Mouse (Mus musculus): Measurements from ENCODE around the gene Fkbp5. TPM values are rescaled to one million over a fixed set of nuclear protein-coding genes. Genes with fewer than 3 reads are reported as not detected.
"Not testable (repeated sequence)": the region's sequence is repeated elsewhere in the genome, so short reads cannot be mapped to it uniquely, and the experiment has no call there.

The Fkbp5 gene
- total RNA-seq, 4 experiments from 2014 or later = 77.9 to 150 (median 98.7) TPM

DNA sequence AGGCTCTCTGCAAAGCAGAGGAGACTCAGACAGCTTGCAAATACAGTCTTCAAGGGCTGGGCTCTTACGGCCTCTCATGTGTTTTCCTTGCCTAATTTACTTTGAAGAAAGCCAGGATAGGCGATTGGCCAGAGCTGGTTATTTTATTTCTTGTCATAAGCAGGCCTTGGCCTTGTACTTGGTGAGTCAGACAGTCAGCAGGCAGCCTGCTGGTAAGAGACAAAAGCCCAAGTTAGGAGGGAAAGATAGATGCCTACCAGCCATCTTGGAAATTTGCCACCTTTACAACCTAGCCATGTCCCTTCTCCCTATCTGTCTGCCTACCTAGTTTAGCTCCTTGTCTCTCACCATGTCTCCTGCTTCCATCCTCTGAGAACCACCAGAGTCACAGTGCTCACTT, 146.0 kb downstream of the Fkbp5 start:
- peak; percentile 74 for DNase-seq

DNA sequence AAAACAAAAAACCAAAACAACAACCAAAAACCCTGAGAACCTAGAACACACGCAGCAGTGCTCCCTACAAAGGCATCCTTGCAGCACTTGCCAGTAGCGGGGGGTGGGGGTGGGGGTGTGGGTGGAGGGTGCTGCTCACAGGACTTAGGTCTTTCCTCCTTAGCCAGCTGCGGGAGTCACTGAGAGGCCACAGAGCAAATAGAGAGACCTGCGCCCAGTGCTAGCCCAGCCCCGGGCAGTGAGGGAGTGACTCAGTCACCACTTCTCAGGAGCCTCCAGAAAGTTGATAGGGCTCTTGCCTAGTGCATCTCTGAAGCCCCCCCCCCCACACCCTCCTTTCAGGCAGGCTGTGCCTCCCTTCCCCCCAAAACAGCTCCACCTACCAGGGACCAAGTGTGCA, 148.3 kb downstream of the Fkbp5 start:
- DNase-seq = no peak

DNA sequence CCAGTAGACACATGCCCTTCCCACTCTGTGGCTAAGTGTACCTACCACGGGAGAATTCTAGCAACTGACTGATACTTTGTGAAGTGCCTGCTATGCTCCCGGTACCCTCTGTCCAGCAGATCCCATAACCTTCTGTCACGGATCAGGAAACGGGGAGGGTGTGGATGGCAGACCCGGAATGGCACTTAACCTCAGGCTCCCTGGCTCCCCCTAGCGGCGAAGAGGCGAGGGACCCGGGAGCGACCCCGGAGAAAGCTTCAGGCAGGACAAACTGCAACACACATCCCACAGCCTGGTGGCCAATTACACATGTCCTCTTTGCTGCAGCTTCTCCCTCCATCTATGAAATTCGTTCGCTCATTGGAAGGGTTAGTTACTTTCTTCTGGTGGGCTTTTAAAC, 148.9 kb downstream of the Fkbp5 start:
- DNase-seq = peak; percentile 54

DNA sequence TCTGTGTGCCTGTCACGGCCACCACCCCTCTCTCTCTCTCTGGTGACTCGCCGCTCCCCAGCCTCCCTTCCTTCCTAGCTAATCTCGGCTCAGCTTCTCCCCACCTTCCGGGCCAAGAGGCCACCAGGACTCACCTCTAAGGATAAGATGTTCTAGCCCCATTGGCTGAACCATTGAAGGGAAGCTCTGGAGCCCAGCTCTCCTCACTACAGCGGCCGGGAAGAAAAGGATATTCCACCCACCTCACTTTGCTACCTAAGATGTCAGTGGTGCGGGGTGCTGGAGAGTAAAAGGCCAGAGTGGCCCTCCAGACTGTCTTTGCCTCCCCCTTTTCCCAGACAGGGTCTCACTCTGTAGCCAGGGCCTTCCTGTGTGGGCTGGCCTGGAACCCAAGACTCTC, 152.2 kb downstream of the Fkbp5 start, which contains the start of gene Tulp1:
Gene Tulp1, minus strand, starts transcription at position 101 of the 400 bp plus-strand sequence.
- DNase-seq = no peak

DNA sequence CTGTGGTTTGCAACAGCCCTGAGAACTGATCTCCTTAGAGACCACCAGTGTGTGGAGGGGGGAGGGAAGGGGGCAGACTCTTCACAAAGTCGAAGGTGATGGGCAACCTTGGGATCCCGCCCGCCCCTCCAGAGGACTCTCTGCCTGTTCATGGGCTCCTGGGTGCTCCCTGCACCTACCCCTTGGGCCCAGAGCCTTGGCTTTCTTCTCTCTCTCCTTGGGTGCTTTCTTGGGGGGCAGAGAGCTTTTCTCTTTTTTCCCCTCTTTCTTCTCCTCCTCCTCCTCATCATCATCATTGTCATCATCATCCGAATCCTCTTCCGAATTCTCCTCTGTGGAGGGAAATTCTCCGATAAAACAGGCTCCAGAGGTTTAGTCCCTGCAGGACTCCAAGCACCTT, 153.8 kb downstream of the Fkbp5 start:
- no peak for DNase-seq

DNA sequence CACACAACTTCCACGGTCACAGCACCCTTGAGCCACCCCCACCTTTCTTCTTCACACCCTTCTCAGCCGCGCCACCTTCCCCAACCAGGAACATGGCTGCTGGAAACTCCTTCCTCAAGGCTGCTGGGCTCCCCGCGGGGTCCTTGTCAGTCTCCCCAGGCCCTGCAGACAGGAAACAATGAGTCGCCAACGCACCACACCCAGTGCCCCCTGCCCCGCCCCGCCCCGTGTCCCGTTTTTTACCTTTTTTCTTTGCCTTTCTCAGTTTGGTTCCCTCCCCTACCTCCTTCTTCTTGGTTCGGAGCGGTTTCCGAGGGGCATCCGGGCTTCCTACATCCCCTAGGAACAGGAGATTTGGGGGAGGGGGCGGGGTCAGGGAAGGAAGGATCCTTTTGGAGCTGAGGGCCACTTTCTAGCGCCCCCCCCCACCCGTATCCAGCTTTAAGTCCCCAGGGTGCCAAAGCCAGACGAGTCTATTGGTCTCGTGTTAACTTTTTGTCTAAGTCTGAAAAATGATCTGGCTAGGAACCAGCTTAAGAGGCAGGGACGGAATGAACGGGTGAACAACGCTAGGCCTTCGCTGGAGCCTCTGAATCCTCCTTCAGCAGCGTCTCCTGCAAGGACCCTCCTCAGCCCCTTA, 154.6 kb downstream of the Fkbp5 start:
- no peak for DNase-seq

DNA sequence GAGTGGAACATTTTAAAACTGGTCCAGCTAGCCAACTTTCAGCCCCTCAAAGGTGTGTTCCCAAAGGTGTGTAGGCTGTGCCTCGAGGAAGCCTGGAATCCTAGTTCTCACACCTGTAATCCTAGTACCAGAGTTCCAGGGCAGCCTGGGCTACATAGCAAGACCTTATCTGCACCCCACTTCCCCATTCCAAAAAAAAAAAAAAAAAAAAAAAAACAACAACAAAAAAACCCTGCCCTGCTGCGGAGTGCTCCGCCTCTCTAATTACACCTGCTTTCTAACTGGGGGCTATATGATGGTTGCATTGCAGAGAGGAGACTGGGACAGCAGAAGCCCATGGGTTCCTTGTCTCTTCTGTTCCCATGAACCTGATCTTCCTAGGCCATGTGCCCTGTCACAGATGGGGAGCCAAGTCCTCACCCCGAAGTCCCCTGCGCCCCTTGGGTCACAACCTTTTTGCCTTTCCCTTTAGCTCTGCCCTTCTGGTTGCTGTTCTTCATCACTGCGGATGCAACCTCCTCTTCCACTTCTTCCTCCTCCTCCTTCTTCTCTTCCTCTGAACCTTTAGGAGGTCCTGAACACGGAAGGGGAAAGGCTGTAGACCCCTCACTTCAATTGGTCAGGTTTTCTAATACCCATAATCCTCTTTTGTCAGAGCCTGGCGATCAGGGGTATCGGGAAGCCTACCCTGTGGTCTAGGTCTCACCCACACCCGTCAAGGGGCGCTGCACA, 155.2 kb downstream of the Fkbp5 start:
- no peak for DNase-seq

DNA sequence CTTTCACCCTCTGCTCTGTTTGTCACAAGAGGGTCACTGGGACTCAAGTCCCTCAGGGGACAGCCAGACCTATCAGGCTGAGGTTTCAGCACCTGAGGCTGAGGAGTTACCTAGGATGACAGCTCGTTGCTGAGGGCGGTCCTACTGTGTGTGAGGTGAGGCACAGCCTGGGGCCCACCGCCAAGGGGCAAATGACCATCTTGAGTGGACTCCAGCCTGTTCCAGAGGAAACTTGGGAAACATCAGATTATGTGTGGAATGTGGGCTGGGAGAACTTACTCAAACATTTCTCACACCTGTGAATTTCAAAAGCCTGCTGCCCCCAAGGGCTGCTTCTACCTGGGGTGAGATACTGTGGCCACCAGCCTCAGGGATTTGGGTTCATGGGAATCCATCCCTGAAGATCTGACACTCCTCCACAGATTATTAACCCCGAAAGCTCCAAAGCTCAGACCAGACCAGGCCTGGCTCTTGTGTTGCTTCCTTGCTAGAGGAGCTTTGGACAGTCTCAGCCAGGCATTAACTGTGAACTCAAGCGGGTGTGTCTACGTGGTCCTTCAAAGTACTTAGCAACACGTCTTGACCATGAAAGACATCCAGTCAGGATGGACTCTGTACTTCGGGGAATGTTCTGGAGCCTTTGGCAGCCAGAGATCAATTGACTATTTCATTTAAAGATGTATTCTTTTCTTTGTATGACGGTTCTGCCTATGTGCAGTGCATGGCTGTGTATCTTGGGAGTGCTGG, 156.6 kb downstream of the Fkbp5 start:
- DNase-seq = no peak

DNA sequence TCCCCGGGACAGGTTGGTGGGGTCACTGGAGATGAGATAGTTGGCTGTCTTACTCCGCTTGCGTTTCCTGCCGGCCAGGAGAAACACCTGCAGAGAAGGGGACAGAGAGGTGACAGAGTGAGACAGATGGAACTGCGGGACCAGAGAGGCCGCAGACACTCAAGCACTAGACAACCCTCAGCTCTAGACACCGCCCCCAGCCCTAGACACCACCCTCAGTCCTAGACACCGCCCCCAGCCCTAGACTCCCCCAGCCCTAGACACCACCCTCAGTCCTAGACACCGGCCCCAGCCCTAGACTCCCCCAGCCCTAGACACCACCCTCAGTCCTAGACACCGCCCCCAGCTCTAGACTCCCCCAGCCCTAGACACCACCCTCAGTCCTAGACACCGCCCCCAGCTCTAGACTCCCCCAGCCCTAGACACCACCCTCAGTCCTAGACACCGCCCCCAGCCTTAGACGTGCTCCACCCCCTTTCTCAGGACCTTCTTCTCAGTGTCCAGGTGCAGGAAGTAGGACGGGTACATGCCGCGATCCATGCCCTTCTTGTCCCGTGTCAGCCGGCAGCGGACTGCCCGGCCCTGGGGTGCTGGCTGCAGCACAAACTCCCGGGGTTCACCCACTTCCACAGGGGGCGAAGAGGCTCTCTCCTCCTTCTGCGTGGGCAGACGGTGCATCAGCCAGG, 158.6 kb downstream of the Fkbp5 start:
- DNase-seq = not testable (repeated sequence)

DNA sequence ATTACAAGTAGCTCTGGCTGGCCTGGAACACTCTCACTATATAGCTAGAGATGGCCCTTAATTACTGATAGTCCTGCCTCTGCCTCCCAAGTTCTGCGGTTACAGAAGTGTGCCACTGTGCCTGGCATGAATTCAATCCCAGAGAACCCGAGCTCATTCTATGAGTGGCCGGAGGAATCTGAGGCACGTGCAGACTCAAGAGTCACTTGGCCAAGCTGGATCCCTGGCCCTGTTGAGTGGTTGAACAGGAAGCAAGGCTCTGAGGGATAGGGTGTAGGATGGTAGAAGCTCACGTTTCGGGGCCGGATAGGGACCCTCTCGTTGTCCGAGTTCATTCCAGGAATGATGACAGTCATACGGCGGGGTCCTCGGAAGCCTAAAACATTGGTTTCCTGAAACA, 161.5 kb downstream of the Fkbp5 start:
- DNase-seq = no peak

DNA sequence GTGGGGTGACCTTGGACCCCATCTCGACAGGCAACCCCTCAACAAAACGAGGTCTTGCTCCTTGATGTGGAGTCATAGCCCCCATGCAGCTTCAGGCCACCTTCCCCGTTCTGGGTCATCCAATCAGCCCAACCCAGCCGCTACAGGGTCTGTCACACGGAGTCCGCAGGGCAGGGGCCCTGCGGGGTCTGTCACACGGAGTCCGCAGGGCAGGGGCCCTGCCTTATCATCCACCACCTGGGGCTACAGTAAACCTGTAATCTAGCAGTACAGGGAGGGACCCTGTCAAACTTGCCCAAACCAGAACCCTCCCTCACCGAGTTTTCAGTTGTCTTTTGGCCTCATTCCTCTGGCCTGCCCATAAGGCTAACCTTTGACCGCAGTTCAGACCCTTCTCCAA, 165.3 kb downstream of the Fkbp5 start:
- DNase-seq = no peak

DNA sequence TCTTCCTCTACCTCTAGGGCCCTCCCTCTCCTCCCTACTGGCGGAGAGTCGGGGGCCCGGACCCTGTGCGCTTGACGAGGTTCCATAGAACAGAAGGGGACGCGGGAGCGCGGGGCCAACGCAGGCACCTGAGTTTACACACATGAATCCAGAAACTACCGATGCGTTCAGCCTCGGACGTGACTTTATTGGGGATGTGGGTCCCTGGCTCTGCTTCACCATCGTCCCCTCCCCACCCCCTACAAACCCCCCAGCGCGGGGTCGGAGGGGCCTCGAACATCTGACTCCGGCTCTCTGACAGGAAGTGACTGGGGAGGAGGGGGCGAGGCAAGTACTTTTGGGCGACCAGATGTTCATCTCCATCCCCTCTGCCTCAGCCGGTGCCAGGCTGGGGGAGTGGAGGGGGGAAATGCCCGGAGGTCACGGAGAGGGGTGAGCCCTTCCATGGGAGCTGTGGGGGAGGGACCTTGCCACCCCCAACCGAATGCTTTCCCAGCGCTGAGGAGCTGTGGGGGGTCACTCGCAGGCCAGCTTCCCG, 165.9 kb downstream of the Fkbp5 start:
- DNase-seq = no peak

DNA sequence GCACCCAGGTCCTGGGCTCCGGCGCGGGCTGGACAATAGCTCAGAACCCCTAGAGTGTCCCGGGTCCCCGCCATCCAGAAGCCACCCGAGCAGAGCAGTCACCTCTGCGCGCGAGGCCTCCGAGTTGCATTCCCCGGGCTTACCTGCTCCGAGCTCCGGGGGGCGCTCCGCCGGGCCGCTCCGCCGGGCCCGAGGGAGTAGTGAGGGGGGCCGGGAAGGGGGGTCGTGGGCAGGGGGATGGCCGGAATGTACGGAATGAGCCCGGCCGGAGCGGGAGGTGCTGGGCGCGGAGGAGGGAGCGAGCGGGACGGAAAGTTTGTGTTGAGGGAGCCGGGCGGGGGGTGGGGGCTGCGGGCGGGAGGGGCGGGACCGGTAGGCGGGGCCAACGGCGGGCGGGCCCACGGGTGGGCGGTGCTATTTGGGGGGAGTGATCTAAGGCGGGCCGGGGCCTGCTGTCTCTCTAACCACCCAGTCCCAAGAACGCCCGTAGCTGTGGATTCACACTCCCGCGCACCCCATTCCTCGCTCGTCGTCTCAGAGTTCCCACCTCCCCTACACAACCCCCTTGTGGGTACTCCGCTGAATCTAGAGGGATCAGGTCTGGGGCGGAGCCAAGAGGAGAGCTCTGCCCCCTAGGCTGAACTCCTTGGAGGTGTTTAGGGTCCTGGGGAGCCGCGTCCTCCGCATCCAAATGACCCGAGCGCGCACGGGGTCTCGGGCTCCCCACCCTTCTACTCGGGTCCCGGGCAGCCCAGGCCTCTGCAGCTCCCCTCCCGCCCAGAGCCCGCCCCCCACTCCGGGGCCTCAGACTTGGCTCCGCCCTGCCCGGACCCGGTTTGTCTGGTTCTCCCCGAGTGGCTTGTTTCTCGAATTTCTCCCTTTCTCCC, 166.6 kb downstream of the Fkbp5 start, which contains the start of gene Tead3:
Gene Tead3, minus strand, starts transcription at position 352 of the 887 bp plus-strand sequence.
- peak; percentile 62 for DNase-seq

DNA sequence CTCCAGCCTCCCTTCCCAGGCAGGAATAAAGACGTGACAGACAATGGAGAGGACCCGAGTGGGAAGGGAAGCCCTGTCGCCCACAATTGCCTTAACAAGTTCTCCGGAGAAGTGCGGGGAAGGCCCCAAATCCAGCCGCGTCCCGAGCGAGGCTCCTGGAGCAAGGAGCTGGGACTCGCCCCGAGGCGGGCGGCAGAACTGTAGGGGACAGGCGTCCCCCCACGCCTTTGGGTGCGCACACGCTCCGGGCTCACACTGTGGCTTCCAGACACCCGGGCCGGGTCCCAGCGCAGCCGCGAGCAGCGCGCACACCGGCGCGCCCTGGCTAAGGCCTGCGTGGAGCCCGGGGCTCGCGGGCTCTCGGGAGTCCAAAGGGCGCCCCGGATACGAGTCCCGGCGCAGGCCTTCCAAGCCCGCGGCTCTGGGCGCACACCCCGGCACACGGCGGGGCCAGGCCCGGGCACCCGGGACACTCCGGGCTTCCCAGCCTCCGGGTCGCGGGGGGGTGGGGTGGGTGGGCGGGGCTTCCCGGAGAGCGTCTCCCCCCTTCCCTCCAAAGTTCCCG, 167.3 kb downstream of the Fkbp5 start:
- DNase-seq = no peak

DNA sequence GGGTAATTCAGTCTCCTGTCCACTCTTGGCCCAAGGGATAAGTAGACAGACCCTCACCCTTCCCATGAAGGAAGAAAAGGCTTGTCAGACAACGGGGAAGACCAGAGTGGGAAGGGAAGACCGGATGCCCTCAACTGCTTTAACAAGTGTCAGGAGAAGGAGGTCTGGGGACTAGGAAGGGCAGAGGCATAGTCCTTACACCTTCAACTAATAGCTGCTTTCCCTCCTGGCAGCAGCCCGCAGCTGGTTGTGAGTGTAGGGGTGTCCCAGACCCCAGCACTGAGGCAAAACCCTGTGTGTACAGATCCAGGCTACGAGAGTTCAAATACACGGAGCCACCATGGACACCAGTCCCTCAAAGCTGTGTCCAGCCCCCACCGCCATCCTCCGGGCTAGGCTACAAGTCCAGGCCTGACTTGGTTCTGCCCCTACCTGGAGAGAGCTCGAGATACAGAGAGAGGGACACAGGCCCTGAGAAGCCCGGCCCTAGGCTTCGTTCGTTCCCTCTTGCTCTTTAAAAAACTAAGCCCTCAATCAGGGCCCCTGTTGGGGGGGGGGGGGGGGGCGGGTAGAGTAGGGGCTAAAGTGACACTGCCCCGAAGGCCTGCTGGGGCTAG, 168.0 kb downstream of the Fkbp5 start:
- no peak for DNase-seq

Small RNA genes within 50 kb of the gene (microRNA-seq; reads per million reads assigned to microRNA genes)
- gene Gm25195 (0 reads per million in 2 experiments), gene Mir6969 (0 reads per million in 2 experiments)

Other genes with a start within 250 kb of the Fkbp5 start
- 10 to 100 TPM; 24.9 to 45.2 (median 36.2) TPM for gene Fance, start 204.0 kb downstream of the Fkbp5 start, total RNA-seq (2022)
- 100 to 1,000 TPM; 742 to 804 (median 775) TPM for gene Rpl10a, start 189.1 kb downstream of the Fkbp5 start, total RNA-seq (2022)
- 10 to 100 TPM in 3 of 4 experiments, 1 to 10 TPM in 1; 8.5 to 21.1 (median 13.3) TPM for gene Tead3, start 166.7 kb downstream of the Fkbp5 start, total RNA-seq (2022)
- under 1 TPM in 2 of 4 experiments, not detected in 2; 0.16 to 0.49 TPM for gene Tulp1, start 152.3 kb downstream of the Fkbp5 start, total RNA-seq (2022)
- gene Armc12, start 13.3 kb upstream of the Fkbp5 start, total RNA-seq (2022) = not detected
- gene Clpsl2, start 31.9 kb upstream of the Fkbp5 start, total RNA-seq (2022) = not detected
- gene Clps, start 43.2 kb upstream of the Fkbp5 start, total RNA-seq (2022) = not detected
- gene Lhfpl5, start 58.1 kb upstream of the Fkbp5 start, total RNA-seq (2022) = 1 to 10 TPM; 2.6 to 6.7 (median 4.2) TPM
- 10 to 100 TPM; 68.4 to 81.5 (median 72.8) TPM for gene Srpk1, start 105.2 kb upstream of the Fkbp5 start, total RNA-seq (2022)
- gene Slc26a8, start 172.7 kb upstream of the Fkbp5 start, total RNA-seq (2022) = 1 to 10 TPM; 1.4 to 3.1 (median 2.5) TPM
- gene Mapk14, start 173.8 kb upstream of the Fkbp5 start, total RNA-seq (2022) = 10 to 100 TPM; 71.9 to 99.0 (median 78.8) TPM
- 1 to 10 TPM in 3 of 4 experiments, under 1 TPM in 1; 0.58 to 3.7 (median 2.1) TPM for gene AC170998.1, start 208.6 kb upstream of the Fkbp5 start, total RNA-seq (2022)